Mouse (Mus musculus) heart, embryonic 12.5 days (tissue): ENCODE results near the gene 2010315B03Rik. TPM values are rescaled to one million over a fixed set of nuclear protein-coding genes. Genes with fewer than 3 reads are reported as not detected.
"Not testable (repeated sequence)": the region's sequence is repeated elsewhere in the genome, so short reads cannot be mapped to it uniquely, and the experiment has no call there.

Experiments
- ATAC-seq: fragments of 200-750 bp; cut with Nextera tagmentation; 2 replicates; pipeline ENCODE4 v1.8.0; 2017; ENCODE audit warnings: moderate TSS enrichment, moderate library complexity; ENCODE audit not compliant: insufficient number of reproducible peaks, low FRiP score
- H3K27ac ChIP-seq: fragments of 300-500 bp; sonication (generic); 2 replicates; pipeline ENCODE4 v1.5.1; 2016; ENCODE audit warnings: mild to moderate bottlenecking, moderate library complexity; ENCODE audit not compliant: poor library complexity, severe bottlenecking
- H3K27me3 ChIP-seq: fragments of 300-500 bp; sonication (generic); replicated peaks from 2 replicates; pipeline ENCODE4 v1.6.1; 2016; ENCODE audit warnings: mild to moderate bottlenecking, moderate library complexity
- H3K36me3 ChIP-seq: fragments of 300-500 bp; sonication (generic); 2 replicates; pipeline ENCODE4 v1.6.1; 2016; ENCODE audit warnings: mild to moderate bottlenecking, moderate library complexity
- H3K4me1 ChIP-seq: fragments of 300-500 bp; sonication (generic); replicated peaks from 2 replicates; pipeline ENCODE4 v1.6.1; 2016; ENCODE audit warnings: mild to moderate bottlenecking
- H3K4me2 ChIP-seq: fragments of 300-500 bp; sonication (generic); 2 replicates; pipeline ENCODE4 v1.6.1; 2016; ENCODE audit warnings: mild to moderate bottlenecking, moderate library complexity
- H3K4me3 ChIP-seq: fragments of 300-500 bp; sonication (generic); 2 replicates; pipeline ENCODE4 v1.5.1; 2016; ENCODE audit warnings: mild to moderate bottlenecking
- H3K9ac ChIP-seq: fragments of 300-500 bp; sonication (generic); 2 replicates; pipeline ENCODE4 v1.6.1; 2016; ENCODE audit warnings: mild to moderate bottlenecking, moderate library complexity
- H3K9me3 ChIP-seq: fragments of 300-500 bp; sonication (generic); replicated peaks from 2 replicates; pipeline ENCODE4 v1.6.1; 2016; ENCODE audit warnings: mild to moderate bottlenecking, moderate library complexity
- WGBS: fragments of 180-500 bp; shearing (Covaris S2); methylation state at CpG from one replicate; pipeline ENCODE4 v1.1.7; 2016; 5-methylcytosine and 5-hydroxymethylcytosine counted together
- polyA plus RNA-seq: library from polyadenylated mRNA; unstranded; fragments of >200 nt; fragmentation: Nextera tagmentation; extraction: Ambion mirVana; gene quantifications from 2 replicates; pipeline ENCODE4 v1.2.1, GENCODE M21; 2016

2010315B03Rik gene
- polyA plus RNA-seq, 1 experiment from 2014 or later: 6.9 TPM

- Histone ChIP-seq H3K9me3 (peaks cover 7% of the 10 kb centered on the region; the same call in 1 of the 2 replicates), H3K9ac (no peak overlapping the region), H3K4me2 (no peak overlapping the region), H3K27me3 (no peaks in the 10 kb centered on the region), H3K4me1 (no peaks in the 10 kb centered on the region), H3K4me3 (no peak overlapping the region), H3K27ac (no peak overlapping the region), H3K36me3 (peaks cover 30% of the 10 kb centered on the region)
- no peak for ATAC-seq
Observed at GRCm38 (mm10) chr9:124267493-124267892, 45.0 kb downstream of the 2010315B03Rik start.

- Histone ChIP-seq H3K27ac (peak overlapping the region; percentile 33; the same call in 1 of the 2 replicates), H3K27me3 (no peaks in the 10 kb centered on the region), H3K36me3 (no peaks in the 10 kb centered on the region), H3K4me3 (no peak overlapping the region), H3K4me1 (no peaks in the 10 kb centered on the region), H3K9me3 (no peaks in the 10 kb centered on the region), H3K4me2 (no peak overlapping the region), H3K9ac (no peak overlapping the region)
- WGBS: 82% methylated on average over 4 of the region's 4 CpGs
- ATAC-seq: no peak
Observed at GRCm38 (mm10) chr9:124262987-124263717, 49.3 kb downstream of the 2010315B03Rik start.

- Histone ChIP-seq H3K27me3 (no peaks in the 10 kb centered on the region), H3K27ac (no peak overlapping the region), H3K9me3 (peaks cover 16% of the 10 kb centered on the region), H3K9ac (no peak overlapping the region), H3K36me3 (no peaks in the 10 kb centered on the region), H3K4me3 (no peak overlapping the region), H3K4me1 (no peaks in the 10 kb centered on the region), H3K4me2 (no peak overlapping the region)
- ATAC-seq: no peak
- WGBS: 70% methylated on average over 4 of the region's 4 CpGs
Observed at GRCm38 (mm10) chr9:124258067-124258556, 54.4 kb downstream of the 2010315B03Rik start.

GRCm38 (mm10) chr9:124257200-124258066, 55.1 kb downstream of the 2010315B03Rik start:
- peak; percentile 75 for ATAC-seq
- WGBS: 40% methylated on average over 1 of the region's 1 CpGs
- Histone ChIP-seq H3K4me2 (no peak overlapping the region), H3K27ac (no peak overlapping the region), H3K27me3 (no peaks in the 10 kb centered on the region), H3K36me3 (no peaks in the 10 kb centered on the region), H3K4me3 (no peak overlapping the region), H3K9me3 (peaks cover 16% of the 10 kb centered on the region), H3K4me1 (no peaks in the 10 kb centered on the region), H3K9ac (no peak overlapping the region)

DNA sequence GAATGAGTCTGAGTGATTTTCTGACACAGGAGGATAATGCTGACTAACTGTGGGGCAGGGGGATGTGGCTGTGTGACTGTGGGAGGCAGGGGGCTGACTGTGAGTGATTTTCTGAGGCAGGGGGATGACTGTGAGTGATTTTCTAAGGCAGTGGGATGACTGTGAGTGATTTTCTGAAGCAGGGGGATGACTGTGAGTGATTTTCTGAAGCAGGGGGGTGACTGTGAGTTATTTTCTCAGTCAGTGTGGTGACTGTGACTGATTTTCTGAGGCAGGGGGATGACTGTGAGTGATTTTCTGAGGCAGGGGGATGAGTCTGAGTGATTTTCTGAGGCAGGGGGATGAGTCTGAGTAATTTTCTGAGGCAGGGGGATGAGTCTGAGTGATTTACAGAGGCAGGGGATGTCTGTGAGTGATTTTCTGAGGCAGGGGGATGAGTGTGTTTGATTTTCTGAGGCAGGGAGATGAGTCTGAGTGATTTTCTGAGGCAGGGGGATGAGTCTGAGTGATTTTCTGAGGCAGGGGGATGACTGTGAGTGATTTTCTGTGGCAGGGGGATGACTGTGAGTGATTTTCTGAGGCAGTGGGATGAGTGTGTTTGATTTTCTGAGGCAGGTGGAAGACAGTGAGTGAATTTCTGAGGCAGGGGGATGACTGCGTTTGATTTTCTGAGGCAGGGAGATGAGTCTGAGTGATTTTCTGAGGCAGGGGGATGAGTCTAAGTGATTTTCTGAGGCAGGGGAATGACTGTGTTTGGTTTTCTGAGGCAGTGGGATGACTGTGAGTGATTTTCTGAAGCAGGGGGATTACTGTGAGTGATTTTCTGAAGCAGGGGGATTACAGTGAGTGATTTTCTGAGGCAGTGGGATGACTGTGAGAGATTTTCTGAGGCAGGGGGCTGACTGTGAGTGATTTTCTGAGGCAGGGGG, 56.0 kb downstream of the 2010315B03Rik start:
- not testable (repeated sequence) for H3K27ac ChIP-seq, H3K36me3 ChIP-seq, H3K27me3 ChIP-seq, H3K4me3 ChIP-seq, H3K4me1 ChIP-seq, H3K9ac ChIP-seq, H3K4me2 ChIP-seq
- 17% methylated on average over 1 of the region's 1 CpGs for WGBS
- peak; percentile 74 for ATAC-seq
- peaks cover 16% of the 10 kb centered on the region for H3K9me3 ChIP-seq

DNA sequence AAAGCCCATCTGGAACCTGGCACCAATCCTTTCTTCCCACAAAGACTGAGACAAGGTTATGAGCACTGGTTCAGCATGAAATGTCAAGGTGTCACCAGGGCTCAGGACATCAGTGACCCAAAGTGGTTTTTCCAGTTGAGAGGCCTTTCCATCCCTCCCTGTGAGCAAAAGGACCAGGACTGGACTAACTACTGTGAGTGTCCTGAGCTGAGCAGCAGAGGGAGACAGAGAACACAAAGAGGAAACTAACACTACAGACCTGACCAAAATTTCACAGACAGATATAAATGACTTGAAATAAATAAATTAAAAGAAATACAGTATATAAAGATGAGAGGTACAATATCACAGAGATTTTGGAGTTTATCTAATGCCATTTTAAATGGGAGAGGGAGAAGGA, 61.1 kb downstream of the 2010315B03Rik start:
- Histone ChIP-seq H3K4me1 (no peaks in the 10 kb centered on the region), H3K27me3 (no peaks in the 10 kb centered on the region), H3K4me3 (no peak overlapping the region), H3K36me3 (no peaks in the 10 kb centered on the region), H3K4me2 (no peak overlapping the region), H3K9me3 (peaks cover 4% of the 10 kb centered on the region), H3K27ac (no peak overlapping the region), H3K9ac (no peak overlapping the region)
- ATAC-seq: no peak

Other genes starting within 250 kb of the 2010315B03Rik start
- gene Ccr2, start 210.7 kb downstream of the 2010315B03Rik start, polyA plus RNA-seq: 0.24 and 0.28 TPM in 2 replicates
- gene Ccr5, start 191.2 kb downstream of the 2010315B03Rik start, polyA plus RNA-seq: 0.18 and 0.53 TPM in 2 replicates
- 131 and 147 TPM in 2 replicates for gene Ppp2r3d, start 164.2 kb upstream of the 2010315B03Rik start, polyA plus RNA-seq
- gene Gm21836, start 181.1 kb upstream of the 2010315B03Rik start, polyA plus RNA-seq: not detected in 2 replicates